Mouse (Mus musculus) E14TG2a.4 (cell line): ENCODE measurements around the gene Tmem41a.

Experiments
- CTCF ChIP-seq: conservative IDR thresholded peaks from 2 replicates; pipeline ENCODE4 v1.5.1; 2014; ENCODE audit warnings: low read length
- NANOG ChIP-seq: IDR thresholded peaks from 2 replicates; pipeline ENCODE4 v1.6.1; 2014; ENCODE audit warnings: borderline replicate concordance, low read length, mixed read lengths

DNA sequence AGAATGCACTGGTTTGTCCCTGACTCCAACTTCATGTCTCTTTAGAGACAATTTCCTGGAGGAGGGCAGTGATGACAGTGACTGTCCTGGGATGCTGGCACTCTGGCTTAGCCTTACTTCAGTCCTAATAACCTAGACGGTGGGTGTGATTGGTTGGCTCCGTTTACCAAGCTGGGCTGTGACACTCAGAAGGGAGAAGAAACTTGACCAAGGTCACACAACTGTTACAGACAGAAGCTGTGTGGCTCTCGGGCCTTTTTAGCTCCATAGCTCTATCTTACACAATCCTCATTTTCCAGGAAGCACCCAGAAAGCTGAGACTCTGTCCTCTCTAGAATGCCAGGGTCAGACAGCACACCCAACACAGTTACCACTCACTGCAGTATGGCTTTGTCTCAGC, 18.2 kb upstream of the Tmem41a start:
- TF ChIP-seq CTCF (no peak), NANOG (no peak)
